Mouse (Mus musculus): ENCODE results near the gene Nol7. TPM values are rescaled to one million over a fixed set of nuclear protein-coding genes. Genes with fewer than 3 reads are reported as not detected.

Gene Nol7
- total RNA-seq, 2 experiments from 2014 or later = 142 to 149 TPM

DNA sequence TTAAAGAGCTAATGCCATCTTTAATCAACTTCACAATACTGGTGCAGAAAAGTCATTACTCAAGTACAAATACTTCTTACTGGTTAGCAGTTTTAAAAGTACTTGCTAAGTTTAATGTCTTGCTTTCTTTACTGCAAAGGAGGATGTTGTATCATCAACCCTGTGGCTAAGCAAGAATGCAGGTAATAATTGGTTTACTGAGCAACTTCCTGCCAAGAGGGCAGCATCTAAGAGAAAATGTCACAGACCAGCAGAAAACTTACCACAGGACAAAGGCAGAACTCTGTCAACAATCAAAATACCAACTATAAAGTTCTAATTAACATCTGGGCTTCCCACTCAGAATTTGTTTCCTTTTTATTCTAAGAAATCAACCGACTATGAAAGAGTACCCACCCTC is 17.1 kb downstream of the Nol7 start:
- no peak for DNase-seq (ENCODE audit: low spot score in 2 of 2)

DNA sequence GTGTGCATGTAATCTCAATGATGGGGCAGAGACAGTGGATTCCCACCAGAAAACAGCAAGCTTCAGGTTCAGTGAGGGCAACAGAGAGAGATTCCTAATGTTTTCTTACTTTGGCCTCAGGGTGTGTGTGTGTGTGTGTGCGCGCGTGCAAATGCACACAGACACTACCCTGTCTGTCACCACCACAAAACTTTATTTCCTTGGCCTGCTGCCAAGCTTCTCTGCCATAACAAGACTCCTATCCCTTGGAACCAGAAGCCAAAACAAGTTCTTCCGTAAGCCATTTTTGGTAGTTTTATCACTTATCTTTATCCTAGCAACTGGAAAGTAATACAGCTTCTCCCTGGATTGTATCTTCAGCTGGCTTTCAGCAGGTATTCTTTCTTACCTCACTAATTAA is 30.2 kb downstream of the Nol7 start:
- no peak for DNase-seq (ENCODE audit: low spot score in 2 of 2)

DNA sequence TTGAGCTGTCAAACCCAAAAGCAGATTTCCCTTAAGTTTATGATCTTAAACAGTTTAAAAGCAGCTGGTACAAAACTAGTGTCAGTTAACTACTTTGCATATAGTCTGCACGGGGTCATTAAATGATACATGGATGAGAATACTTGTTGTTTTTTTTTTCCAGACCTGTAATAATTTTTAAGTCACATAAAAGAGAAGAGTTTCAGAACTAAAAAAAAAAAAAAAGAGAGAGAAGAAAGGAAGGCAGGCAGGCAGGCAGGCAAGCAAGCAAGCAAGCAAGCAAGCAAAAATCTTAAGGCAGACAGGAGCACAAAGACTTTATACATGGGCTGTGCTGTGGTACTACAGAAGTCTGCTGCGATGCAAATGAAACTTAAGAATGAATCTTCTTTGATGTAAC is 35.2 kb downstream of the Nol7 start:
- DNase-seq (ENCODE audit: low spot score in 2 of 2) = no peak

DNA sequence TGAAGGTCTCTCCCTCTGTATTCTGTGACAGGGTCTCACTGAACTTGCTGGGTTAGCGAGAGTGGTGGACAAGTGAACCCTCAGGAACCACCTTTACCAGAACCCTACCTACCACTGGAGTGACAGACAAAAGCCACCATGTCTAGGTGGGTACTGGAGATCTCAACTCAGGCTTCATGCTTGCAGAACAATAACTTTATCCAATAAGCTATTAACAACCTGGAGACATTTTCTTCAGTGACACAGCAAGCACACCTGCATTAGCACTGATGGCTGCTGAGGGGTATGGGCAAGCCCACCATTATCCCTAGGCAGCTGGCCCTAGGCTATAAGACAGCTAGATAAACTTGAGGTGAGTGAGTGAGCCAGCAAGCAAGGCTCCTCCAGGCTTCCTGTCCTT is 42.2 kb downstream of the Nol7 start:
- DNase-seq (ENCODE audit: low spot score in 2 of 2) = no peak

DNA sequence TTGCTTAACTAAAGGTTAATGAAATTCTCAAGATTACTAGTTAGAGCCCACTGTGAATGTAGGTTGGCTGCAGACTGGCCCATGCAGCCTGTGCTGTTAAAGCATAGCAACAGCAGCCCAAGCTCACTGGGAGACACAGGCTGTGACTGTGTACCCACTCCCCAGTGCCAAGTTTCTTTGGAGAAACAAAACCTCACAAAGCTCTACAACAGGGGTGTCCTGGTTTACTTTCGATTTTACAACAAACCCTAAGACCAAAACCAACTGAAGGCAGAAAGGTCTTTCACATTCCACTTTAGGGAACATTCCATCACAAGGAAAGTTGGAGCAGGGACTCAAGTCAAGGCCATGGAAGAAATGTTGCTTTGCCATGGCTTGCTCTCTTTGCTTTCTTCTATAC is 44.4 kb downstream of the Nol7 start:
- no peak for DNase-seq (ENCODE audit: low spot score in 2 of 2)

DNA sequence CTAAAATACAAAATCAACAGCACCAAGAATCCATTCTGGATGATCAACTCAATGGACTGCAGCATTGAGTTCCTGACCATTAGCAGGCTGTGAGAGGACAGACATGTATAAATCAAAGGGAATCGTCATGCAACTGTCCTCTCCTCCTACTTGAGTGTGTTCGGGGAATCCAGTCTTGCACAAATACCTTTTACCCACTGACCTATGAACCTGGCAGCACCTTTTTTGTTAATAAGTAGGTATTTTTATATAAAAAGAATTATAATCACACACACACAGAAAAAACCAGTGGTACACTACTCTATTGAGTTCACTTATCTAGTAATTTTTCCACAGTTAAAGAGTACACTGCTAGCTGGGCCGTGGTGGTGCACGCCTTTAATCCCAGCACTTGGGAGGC is 45.5 kb downstream of the Nol7 start:
- no peak for DNase-seq (ENCODE audit: low spot score in 2 of 2)

DNA sequence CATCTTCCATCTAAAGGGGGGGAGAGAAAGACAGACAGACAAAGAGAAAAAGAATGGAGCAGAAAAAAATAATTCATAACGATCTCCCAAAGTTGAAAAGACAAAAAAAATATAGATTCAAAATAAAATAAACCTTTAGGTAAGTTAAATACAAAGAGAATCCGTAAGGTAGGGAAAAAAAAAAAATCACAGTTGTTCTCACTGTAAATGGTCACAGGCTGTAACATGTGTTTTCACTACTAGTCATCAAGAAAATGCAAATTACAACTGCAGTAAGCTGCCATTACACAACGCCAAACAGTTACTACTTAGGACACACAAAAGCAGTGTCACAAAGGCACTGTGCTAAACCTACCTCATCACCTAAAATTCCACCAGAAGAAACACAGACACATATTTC is 46.5 kb downstream of the Nol7 start:
- no peak for DNase-seq (ENCODE audit: low spot score in 2 of 2)

DNA sequence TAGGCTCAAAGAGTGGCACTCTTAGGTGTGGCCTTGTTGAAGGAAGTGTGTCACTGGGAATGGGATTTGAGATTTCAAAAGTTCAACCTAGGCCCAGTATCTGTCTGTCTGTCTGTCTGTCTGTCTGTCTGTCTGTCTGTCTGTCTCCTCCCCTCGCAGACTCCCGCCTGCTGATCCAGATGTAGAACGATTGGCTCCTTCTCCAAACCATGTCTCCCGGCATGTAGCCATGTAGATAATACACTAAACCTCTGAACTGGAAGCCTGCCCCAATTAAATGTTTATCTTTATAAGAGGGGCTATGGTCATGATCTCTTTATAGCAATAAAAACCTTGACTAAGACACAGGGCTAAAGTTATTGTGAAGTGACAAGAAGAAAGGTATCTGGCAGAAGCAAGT is 47.6 kb downstream of the Nol7 start:
- DNase-seq (ENCODE audit: low spot score in 2 of 2) = no peak

DNA sequence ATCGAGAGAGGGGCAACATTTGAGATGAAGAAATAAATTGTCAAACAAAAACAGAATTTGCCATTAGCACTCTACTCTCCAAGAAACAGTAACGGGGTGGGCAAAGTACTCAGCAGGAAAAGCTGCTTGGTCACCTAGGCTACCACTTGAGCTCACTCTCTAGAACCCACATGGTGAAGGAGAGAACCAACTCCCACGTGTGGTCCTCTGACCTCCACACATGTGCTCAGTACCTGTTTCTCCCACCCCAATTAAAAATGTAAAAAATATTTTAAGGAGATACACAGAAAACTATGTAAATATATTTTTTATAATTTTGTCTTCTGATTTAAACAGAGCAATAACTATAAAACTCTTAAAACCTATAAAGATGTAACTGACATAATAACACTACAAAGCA is 49.5 kb downstream of the Nol7 start:
- no peak for DNase-seq (ENCODE audit: low spot score in 2 of 2)

DNA sequence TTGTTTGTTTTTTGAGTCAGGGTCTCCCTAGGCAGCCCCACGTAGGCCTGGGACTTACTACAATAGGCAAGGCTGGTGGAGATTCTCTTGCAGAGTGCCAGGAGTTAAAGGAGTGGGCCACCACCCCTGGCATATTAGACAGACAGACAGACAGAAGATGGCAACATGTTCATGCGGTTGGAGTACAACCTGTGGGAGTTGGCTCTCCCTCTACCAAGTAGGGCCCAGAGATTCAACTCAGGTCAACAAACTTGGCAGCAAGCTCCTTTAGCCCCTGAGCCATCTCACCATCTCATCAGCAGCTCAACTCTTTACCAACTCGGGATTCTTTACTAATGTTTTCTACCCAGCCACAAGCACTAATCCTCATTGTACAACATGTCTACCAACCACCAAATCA is 52.5 kb downstream of the Nol7 start:
- DNase-seq (ENCODE audit: low spot score in 2 of 2) = no peak

DNA sequence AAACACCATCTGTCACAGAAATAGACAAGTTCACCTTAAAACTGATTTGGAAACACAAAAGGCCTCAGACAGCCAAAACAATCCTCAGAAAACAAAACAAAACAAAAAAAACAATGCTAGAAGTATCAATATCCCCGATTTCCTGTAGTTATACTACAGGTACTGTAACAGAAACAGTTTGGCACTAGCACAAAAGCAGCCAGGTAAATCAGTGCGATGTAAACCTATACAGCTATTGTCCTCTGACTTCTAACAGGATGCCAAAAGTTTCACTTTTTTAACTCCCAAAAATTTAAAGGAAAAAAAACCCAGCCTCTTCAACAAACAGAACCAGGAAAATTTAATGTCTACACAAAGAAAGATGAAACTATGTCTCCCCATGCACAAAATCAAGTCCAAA is 54.0 kb downstream of the Nol7 start:
- no peak for DNase-seq (ENCODE audit: low spot score in 2 of 2)

DNA sequence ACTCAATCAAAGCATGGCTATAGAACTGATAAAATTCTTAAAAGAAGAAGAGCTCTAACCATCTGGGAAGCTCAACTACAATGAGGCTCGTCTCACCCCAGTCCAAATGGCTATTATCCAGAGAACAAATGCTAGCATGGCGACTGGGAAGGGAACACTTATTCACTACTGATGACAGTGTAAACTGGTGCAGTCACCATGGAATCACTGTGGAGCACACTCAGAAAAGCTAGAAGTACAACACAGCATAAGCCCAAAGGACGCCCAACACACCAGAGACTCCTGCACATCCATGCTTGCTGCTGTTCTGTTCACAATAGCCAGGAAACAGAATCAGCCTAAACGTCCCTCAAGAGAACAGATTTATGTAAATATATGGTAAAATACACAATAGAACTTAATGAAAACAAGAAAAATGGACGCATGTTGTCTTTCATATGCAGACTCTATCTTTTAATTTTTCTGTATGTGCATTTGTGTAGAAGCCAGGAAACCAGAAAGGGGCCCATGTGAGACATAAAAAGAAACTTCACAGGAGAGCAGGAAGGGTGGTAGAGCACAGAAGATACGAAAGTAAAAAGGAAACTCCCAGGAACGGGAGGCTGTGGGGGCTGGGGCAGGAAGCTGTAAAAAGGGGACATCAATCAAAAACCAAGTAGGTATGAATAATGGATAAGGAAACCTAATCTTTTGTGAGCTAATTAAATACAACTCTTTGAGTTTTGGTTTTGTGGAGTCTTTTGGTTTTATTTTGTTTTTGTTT is 54.8 kb downstream of the Nol7 start:
- no peak for DNase-seq (ENCODE audit: low spot score in 2 of 2)

DNA sequence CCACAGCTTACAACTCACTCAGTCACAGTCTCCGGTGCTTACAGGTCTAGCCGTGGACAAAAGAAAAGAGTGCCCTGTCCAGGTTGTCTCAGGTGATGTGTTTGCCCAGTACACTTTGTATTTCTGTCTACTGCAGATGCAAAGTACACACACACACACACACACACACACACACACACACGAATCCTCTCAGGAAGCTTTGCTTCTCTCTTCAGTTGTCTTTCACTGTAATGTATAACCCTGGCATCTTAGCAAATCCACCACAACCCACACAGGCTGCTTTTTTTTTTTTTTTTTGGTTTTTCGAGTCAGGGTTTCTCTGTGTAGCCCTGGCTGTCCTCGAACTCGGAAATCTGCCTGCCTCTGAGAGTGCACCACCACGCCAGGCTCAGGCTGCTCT is 56.2 kb downstream of the Nol7 start:
- DNase-seq (ENCODE audit: low spot score in 2 of 2) = no peak

Other genes with a start within 250 kb of the Nol7 start
- 10 to 100 TPM; 24.0 to 26.8 TPM for gene Tbc1d7, start 226.9 kb upstream of the Nol7 start, total RNA-seq (2021)
- gene Gfod1, start 94.2 kb upstream of the Nol7 start, total RNA-seq (2021) = 1 to 10 TPM; 5.2 to 6.4 TPM
- gene Sirt5, start 32.9 kb upstream of the Nol7 start, total RNA-seq (2021) = 10 to 100 TPM; 12.8 to 15.2 TPM
- gene Ranbp9, start 82.9 kb downstream of the Nol7 start, total RNA-seq (2021) = 10 to 100 TPM; 46.3 to 54.3 TPM
- 10 to 100 TPM; 21.0 to 23.5 TPM for gene Mcur1, start 161.8 kb downstream of the Nol7 start, total RNA-seq (2021)
- gene Rnf182, start 217.3 kb downstream of the Nol7 start, total RNA-seq (2021) = under 1 TPM; 0.39 TPM